Mouse (Mus musculus) olfactory bulb, adult 2 months (tissue): ENCODE results near the gene Gnb1.

ENCODE experiments used
- CTCF ChIP-seq: fragments of 200-500 bp; IDR thresholded peaks from 2 replicates; pipeline ENCODE4 v1.5.1; 2012; ENCODE audit warnings: low read depth, mild to moderate bottlenecking, low read length, moderate library complexity; ENCODE audit not compliant: insufficient read depth
- POLR2A ChIP-seq: fragments of 200-500 bp; IDR thresholded peaks from 2 replicates; pipeline ENCODE4 v1.6.1; 2012; ENCODE audit warnings: mild to moderate bottlenecking, low read depth, low read length, moderate library complexity; ENCODE audit not compliant: insufficient read depth

- TF ChIP-seq CTCF (no peak), POLR2A (peak; percentile 73)
Measured at GRCm38 (mm10) chr4:155601091-155601996, 110.2 kb downstream of the Gnb1 start, which contains the start of gene Slc35e2.
